Mouse (Mus musculus) brain, embryonic 14.5 days (tissue): ENCODE results near the gene Mum1.

Experiments used
- CTCF ChIP-seq: fragments of 200-500 bp; IDR thresholded peaks from 2 replicates; pipeline ENCODE4 v1.5.1; 2012; ENCODE audit warnings: inconsistent platforms, mild to moderate bottlenecking, moderate library complexity, borderline replicate concordance; ENCODE audit not compliant: insufficient read depth, insufficient read length; ENCODE audit errors: extremely low read depth
- POLR2A ChIP-seq: fragments of 200-500 bp; IDR thresholded peaks from 2 replicates; pipeline ENCODE4 v1.6.1; 2012; ENCODE audit warnings: mild to moderate bottlenecking, inconsistent platforms, borderline replicate concordance; ENCODE audit not compliant: poor library complexity, insufficient read depth, insufficient read length, severe bottlenecking; ENCODE audit errors: extremely low read depth

DNA sequence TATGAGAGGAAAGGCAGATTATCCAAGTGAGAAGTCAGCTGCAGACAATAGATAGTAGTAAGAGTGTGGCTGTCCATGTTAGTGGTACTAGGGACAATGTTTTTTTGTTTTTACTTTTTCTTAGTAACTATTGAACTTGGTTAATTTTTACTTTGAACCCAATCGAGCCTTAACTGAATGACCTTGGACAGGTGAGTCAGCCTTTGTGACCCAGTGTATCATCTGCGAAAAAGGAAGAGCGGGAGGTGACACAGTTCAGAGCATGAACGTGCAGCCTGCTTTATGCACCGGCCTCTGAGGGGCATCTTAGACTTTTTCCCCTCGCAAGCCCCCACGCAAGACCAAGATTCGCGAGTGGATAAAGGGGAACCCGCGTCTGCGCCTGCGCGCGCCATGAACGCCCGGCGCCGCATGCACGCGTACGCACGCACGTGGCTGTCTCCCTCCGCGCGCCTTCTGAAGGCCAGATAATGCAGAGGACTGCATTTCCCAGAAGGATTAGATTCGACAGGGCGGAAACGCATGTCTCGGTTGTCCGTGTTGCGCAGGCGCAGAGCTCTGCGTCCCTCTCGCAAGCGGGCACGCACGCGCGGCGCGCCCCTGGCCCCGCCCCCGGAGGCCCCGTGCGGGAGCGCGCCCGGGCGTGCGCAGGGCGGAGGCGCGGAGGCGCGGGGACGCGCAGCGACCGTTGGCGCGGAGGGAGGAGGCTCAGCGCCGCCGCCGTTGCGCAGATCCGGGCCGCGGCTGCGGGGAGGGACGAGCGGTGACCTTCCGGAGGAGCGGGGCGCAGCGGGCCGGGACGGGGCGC lies 38.3 kb downstream of the Mum1 start:
- TF ChIP-seq CTCF (no peak), POLR2A (peak; percentile 97)
